Mouse (Mus musculus) cerebral cortex, adult 2 months (tissue): ENCODE data around the gene Slc22a21.

Experiments
- WGBS: fragments of 180-500 bp; shearing (Covaris S2); methylation state at CpG from one replicate; pipeline ENCODE4 v1.1.7; 2018; 5-methylcytosine and 5-hydroxymethylcytosine counted together

The Slc22a21 gene

DNA sequence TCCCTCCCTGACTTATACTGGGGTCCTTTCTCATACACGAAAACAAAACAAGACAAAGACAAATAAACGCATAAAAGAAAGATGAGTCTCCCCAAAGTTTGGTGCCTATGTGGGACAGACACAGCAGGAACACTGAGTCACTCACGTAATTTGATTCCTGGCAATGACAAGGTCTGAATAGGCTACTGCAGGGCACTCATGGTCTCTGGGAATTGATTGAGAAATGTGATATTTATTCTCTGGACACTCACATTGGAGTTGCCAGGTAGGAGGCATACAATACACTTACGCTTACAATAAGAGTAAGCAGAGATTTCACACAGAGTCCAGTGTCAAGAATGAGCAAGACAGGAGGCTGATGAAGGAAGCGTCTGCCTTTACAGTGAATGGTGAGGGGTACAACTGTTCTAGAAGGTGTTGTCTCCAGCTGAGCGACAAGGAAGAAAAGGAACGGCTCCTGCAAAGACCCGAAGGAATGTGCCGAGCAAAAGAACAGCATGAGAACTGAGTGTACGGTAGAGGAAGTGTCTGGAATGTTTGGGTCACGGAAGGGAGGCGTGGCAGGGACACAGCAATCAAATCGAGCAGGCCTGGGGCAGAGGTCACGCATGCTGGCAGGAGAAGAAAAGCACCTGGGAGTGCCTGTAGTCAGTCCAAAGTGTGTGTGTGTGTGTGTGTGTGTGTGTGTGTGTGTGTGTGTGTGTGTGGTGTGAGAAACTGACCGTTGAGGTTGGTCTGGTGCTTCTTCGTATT lies 76.2 kb downstream of the Slc22a21 start:
- 67% methylated on average over 16 of the region's 16 CpGs for WGBS

DNA sequence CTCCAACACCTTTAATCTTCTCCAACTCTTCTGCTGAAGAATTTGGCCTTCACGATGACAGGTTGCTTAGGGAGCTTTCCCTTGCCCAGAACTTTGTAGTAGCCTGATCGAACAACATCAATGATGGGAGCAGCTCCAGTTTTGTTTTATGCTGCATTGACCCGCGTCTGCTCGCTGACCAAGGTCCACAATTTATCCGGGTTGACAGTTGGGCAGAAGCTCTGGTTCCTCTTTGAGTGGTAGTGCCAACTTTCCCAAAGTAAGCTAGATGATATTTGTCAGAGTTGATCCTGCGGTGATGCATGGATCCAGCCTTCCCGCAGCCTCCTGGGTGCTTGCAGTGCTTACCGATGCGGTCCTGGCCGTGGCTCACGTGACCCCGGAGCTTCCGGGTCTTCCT lies 77.4 kb downstream of the Slc22a21 start:
- 94% methylated on average over 14 of the region's 14 CpGs for WGBS

DNA sequence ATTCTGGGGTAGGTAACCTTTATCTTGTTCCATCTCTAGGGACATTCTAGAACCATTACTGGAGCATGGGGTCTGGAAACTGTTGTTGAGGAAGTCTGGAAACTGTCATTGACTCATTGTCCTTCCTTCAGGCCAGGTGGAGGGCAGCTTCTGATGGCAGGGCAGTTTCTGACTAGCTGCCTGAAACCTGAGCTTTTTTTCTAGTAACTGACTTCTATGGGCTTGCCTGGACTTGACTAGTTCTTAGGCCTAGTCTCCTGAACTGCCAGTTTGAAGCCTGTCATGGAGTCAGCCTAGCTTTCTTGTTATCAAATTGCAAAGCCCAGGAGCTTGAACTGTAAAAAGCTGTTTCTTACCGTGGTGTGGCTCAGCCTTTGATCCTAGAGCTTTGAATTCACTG lies 79.1 kb downstream of the Slc22a21 start:
- 86% methylated on average over 1 of the region's 1 CpGs for WGBS

DNA sequence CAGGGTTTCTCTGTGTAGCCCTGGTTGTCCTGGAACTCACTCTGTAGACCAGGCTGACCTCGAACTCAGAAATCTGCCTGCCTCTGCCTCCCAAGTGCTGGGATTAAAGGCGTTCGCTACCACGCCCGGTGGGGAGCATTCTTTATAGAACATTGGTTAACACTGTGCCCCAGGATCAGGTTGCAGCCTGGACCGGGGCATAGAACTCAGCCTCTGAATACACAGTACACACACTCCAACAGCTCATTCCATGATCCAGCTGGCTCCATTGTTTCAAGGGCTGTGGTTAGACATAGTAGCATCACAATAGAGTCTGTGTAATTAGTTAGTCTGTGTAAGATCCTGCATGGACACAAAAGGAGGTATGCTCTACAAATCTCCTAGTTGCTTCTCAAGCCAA lies 80.2 kb downstream of the Slc22a21 start:
- WGBS = 87% methylated on average over 6 of the region's 6 CpGs
